ENCODE assay signal across 15 mouse cellular contexts in the genomic region with DNA sequence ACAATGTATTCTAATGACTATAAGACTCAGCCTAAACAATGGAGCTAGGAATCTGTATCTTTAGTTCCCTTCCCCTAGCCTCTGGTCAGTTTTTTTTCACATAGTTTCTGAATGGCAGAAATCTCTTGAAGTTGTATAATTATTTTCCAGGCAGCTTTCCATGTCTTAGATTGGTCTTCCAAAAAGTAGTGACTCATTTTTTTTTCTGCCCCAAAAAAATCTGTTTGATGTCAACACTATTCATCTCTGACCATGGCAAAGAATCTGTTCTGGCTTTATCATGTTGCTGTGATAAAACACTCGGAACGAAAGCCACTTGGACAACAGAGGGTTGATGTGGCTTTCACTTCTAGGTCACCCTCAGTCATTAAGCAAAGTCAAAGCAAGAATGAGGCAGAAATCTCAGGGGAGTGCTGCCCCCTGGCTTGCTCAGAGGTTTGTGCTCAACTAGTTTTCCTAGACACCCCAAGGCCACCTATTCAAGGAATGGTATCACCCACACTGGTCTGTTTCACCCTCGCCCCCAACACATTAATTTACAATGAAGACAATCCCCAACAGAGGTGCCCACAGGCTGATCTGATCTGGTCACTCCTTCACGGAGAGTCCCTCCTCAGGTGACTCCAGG.
DNase-seq lines count a peak whose midpoint lies in the region; ATAC-seq and TF ChIP-seq lines count a peak whose summit lies in the region.
"Had no signal": no experiment of that assay in that cellular context is flagged by ENCODE, and none has a peak within 500 bp of the region (broad histone marks: within the 10 kb centered on the region; RNA-seq: fewer than 3 reads in every experiment).

No protein-coding gene starts in this region.

- WGBS in kidney, adult 2 months, result 74% methylated on average over 4 of the region's 4 CpGs
- WGBS in forebrain, embryonic 15.5 days, result 81% methylated on average over 4 of the region's 4 CpGs

- H3K4me1 ChIP-seq in kidney, adult 2 months (ENCODE audit: control insufficient read depth, insufficient read depth, low read length), result no peaks in the 10 kb centered on the region
- no peaks in the 10 kb centered on the region for H3K4me1 ChIP-seq in forebrain, embryonic 15.5 days
- H3K4me1 ChIP-seq: heart, embryonic 13.5 days; hindbrain, embryonic 15.5 days; limb, embryonic 12.5 days; liver, embryonic 15.5 days had no signal

- H3K4me2 ChIP-seq in forebrain, embryonic 15.5 days (replicated peaks), result no peak overlapping the region
- H3K4me2 ChIP-seq: heart, embryonic 13.5 days; hindbrain, embryonic 15.5 days; limb, embryonic 12.5 days; liver, embryonic 15.5 days had no signal

- H3K27me3 ChIP-seq in kidney, adult 2 months (replicated peaks; ENCODE audit: control insufficient read depth, insufficient read depth, low read length), result no peaks in the 10 kb centered on the region; the same call in 1 of the 2 replicates
- no peaks in the 10 kb centered on the region for H3K27me3 ChIP-seq in forebrain, embryonic 15.5 days
- H3K27me3 ChIP-seq: heart, embryonic 13.5 days; hindbrain, embryonic 15.5 days; limb, embryonic 12.5 days; liver, embryonic 15.5 days had no signal

- no peak for TF ChIP-seq CTCF in kidney, adult 2 months (conservative IDR thresholded peaks at IDR 0.05; ENCODE audit: insufficient read depth, insufficient read length, low read depth, low read length)

- ATAC-seq in erythroblast, adult 5-6 weeks (replicated peaks; ENCODE audit: low FRiP score, poor library complexity, severe bottlenecking), result no peak
- no peak for ATAC-seq in forebrain, embryonic 15.5 days (replicated peaks)

- H3K27ac ChIP-seq in kidney, adult 2 months (ENCODE audit: insufficient read depth, low read depth, low read length), result no peak overlapping the region
- H3K27ac ChIP-seq in forebrain, embryonic 15.5 days (replicated peaks), result no peak overlapping the region
- H3K27ac ChIP-seq: heart, embryonic 13.5 days; hindbrain, embryonic 15.5 days; limb, embryonic 12.5 days; liver, embryonic 15.5 days had no signal

- H3K9me3 ChIP-seq in forebrain, embryonic 15.5 days, result no peaks in the 10 kb centered on the region
- H3K9me3 ChIP-seq: hindbrain, embryonic 15.5 days; limb, embryonic 12.5 days; liver, embryonic 15.5 days had no signal

- TF ChIP-seq POLR2A in kidney, adult 2 months (IDR thresholded peaks at IDR 0.05; ENCODE audit: low read depth, low read length), result no peak

- H3K36me3 ChIP-seq in kidney, adult 2 months (ENCODE audit: control insufficient read depth, insufficient read depth, low read length), result no peaks in the 10 kb centered on the region
- no peaks in the 10 kb centered on the region for H3K36me3 ChIP-seq in forebrain, embryonic 15.5 days
- H3K36me3 ChIP-seq: heart, embryonic 13.5 days; hindbrain, embryonic 15.5 days; limb, embryonic 12.5 days; liver, embryonic 15.5 days had no signal

- H3K9ac ChIP-seq in forebrain, embryonic 15.5 days (replicated peaks), result no peak overlapping the region
- H3K9ac ChIP-seq: heart, embryonic 13.5 days; hindbrain, embryonic 15.5 days; limb, embryonic 12.5 days; liver, embryonic 15.5 days had no signal

- DNase-seq in adrenal gland, adult 8-10 months, result peak; percentile 25
- no peak for DNase-seq in adrenal gland, postnatal 4 days (ENCODE audit: low spot score in 2 of 2)
- peak; percentile 2 for DNase-seq in kidney, postnatal 14 days
- no peak for DNase-seq in kidney, adult 2 months
- DNase-seq in adrenal gland, postnatal 10 days, result peak; percentile 19
- peak; percentile 7 for DNase-seq in lung, postnatal 14 days
- DNase-seq: cerebellum, adult 11-12 months; kidney, postnatal 25 days; thymus, postnatal 4 days had no signal

- H3K4me3 ChIP-seq in kidney, adult 2 months (ENCODE audit: insufficient read depth, low read depth, low read length), result no peak overlapping the region
- no peak overlapping the region for H3K4me3 ChIP-seq in forebrain, embryonic 15.5 days
- H3K4me3 ChIP-seq: heart, embryonic 13.5 days; hindbrain, embryonic 15.5 days; limb, embryonic 12.5 days; liver, embryonic 15.5 days had no signal

Comparison
In these comparisons a context has a peak if more than half of its experiments do, and no peak if none do; other contexts are left out.
1. DNase-seq: peak in adrenal gland, adult 8-10 months (single experiment), kidney, postnatal 14 days (single experiment), adrenal gland, postnatal 10 days (single experiment) and lung, postnatal 14 days (single experiment); none in adrenal gland, postnatal 4 days (0 of 2) and kidney, adult 2 months (single experiment).